Mouse (Mus musculus) ES-Bruce4 (cell line): ENCODE results near the gene Col18a1. TPM values are rescaled to one million over a fixed set of nuclear protein-coding genes. Genes with fewer than 3 reads are reported as not detected.

Experiments
- H3K27ac ChIP-seq: 2 replicates; pipeline ENCODE4 v1.5.1; 2012; ENCODE audit warnings: low read length, inconsistent platforms; ENCODE audit not compliant: insufficient read depth
- H3K27me3 ChIP-seq: 2 replicates; pipeline ENCODE4 v1.6.1; 2012; ENCODE audit warnings: mild to moderate bottlenecking, low read length, inconsistent platforms; ENCODE audit not compliant: control insufficient read depth, poor library complexity, insufficient read depth, severe bottlenecking
- H3K36me3 ChIP-seq: 2 replicates; pipeline ENCODE4 v1.6.1; 2012; ENCODE audit warnings: inconsistent platforms, mild to moderate bottlenecking, low read length, moderate library complexity; ENCODE audit not compliant: control insufficient read depth, poor library complexity, insufficient read depth, severe bottlenecking
- H3K4me1 ChIP-seq: one replicate; pipeline ENCODE4 v1.8.1; 2011; ENCODE audit warnings: low read length; ENCODE audit not compliant: control insufficient read depth, insufficient read depth
- H3K4me3 ChIP-seq: 2 replicates; pipeline ENCODE4 v1.5.1; 2011; ENCODE audit warnings: low read depth, mild to moderate bottlenecking, low read length
- H3K9ac ChIP-seq: 2 replicates; pipeline ENCODE4 v1.6.1; 2012; ENCODE audit warnings: low read depth, mild to moderate bottlenecking, inconsistent platforms; ENCODE audit not compliant: poor library complexity, severe bottlenecking
- H3K9me3 ChIP-seq: replicated peaks from 2 replicates; pipeline ENCODE4 v1.6.1; 2012; ENCODE audit warnings: mild to moderate bottlenecking, low read length, inconsistent platforms; ENCODE audit not compliant: control insufficient read depth, poor library complexity, insufficient read depth, severe bottlenecking
- CTCF ChIP-seq: IDR thresholded peaks from one replicate; pipeline ENCODE4 v1.8.1; 2011; ENCODE audit warnings: low read depth, low read length
- EP300 ChIP-seq: IDR thresholded peaks from 2 replicates; pipeline ENCODE4 v1.6.1; 2011; ENCODE audit warnings: low read depth, low read length; ENCODE audit not compliant: insufficient read depth
- POLR2A ChIP-seq: IDR thresholded peaks from one replicate; pipeline ENCODE4 v1.8.1; 2011; ENCODE audit warnings: low read length; ENCODE audit not compliant: insufficient read depth
- polyA plus RNA-seq: library from polyadenylated mRNA; stranded (reverse); fragments of >200 nt; gene quantifications from 2 replicates; pipeline ENCODE4 v1.2.4, GENCODE M21; 2011; ENCODE audit warnings: low read depth; ENCODE audit not compliant: missing spikeins, insufficient read depth, insufficient read length

The Col18a1 gene
- polyA plus RNA-seq, 1 experiment = 273 TPM

GRCm38 (mm10) chr10:77011681-77012080 is 154.7 kb downstream of the Col18a1 start:
- Histone ChIP-seq H3K4me3 (no peak overlapping the region), H3K9ac (no peak overlapping the region), H3K36me3 (no peaks in the 10 kb centered on the region), H3K27ac (no peak overlapping the region), H3K27me3 (no peaks in the 10 kb centered on the region), H3K9me3 (no peaks in the 10 kb centered on the region), H3K4me1 (peaks cover 3% of the 10 kb centered on the region)
- TF ChIP-seq POLR2A = no peak
- TF ChIP-seq CTCF = no peak
- TF ChIP-seq EP300 = no peak

- H3K4me3 ChIP-seq = no peak overlapping the region
- H3K9me3 ChIP-seq = no peaks in the 10 kb centered on the region
- H3K27me3 ChIP-seq = no peaks in the 10 kb centered on the region
- no peak overlapping the region for H3K9ac ChIP-seq
- H3K27ac ChIP-seq = no peak overlapping the region
- H3K4me1 ChIP-seq = no peaks in the 10 kb centered on the region
- no peak for TF ChIP-seq CTCF
- H3K36me3 ChIP-seq = no peaks in the 10 kb centered on the region
These were observed 157.7 kb downstream of the Col18a1 start for GRCm38 (mm10) chr10:77008698-77009097.

GRCm38 (mm10) chr10:77008109-77008561 is 158.2 kb downstream of the Col18a1 start:
- no peaks in the 10 kb centered on the region for H3K9me3 ChIP-seq
- no peaks in the 10 kb centered on the region for H3K27me3 ChIP-seq
- H3K9ac ChIP-seq = peak overlapping the region; percentile 12; the same call in 1 of the 2 replicates
- H3K4me3 ChIP-seq = peak overlapping the region; percentile 13; the same call in 1 of the 2 replicates
- TF ChIP-seq CTCF (no peak), EP300 (no peak), POLR2A (no peak)
- H3K4me1 ChIP-seq = no peaks in the 10 kb centered on the region
- no peaks in the 10 kb centered on the region for H3K36me3 ChIP-seq
- no peak overlapping the region for H3K27ac ChIP-seq

GRCm38 (mm10) chr10:77007433-77008108 is 158.8 kb downstream of the Col18a1 start:
- H3K4me1 ChIP-seq = no peaks in the 10 kb centered on the region
- no peak overlapping the region for H3K4me3 ChIP-seq
- no peaks in the 10 kb centered on the region for H3K9me3 ChIP-seq
- no peaks in the 10 kb centered on the region for H3K27me3 ChIP-seq
- H3K27ac ChIP-seq = no peak overlapping the region
- TF ChIP-seq POLR2A (no peak), CTCF (no peak), EP300 (no peak)
- H3K9ac ChIP-seq = peak overlapping the region; percentile 12; the same call in 1 of the 2 replicates
- H3K36me3 ChIP-seq = no peaks in the 10 kb centered on the region

DNA sequence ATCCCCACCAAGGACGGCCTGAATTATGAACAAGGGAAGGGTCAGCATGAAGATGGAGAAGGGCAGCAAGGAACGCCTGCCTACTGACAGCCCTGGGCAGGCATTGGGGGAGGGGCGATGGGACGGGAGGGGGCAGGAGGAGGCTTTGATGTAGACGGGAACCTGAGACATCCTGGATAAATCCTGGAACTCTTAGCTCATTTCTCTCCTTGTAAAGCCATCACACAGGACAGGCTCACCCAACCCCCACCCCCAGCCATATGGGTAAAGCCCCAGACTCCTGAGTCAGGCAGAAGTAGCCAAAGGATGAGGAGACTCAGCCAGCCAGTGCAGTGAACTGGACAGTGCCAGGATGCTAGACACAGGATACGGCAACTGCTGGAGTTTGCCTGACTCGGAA is 161.4 kb downstream of the Col18a1 start:
- no peak overlapping the region for H3K27ac ChIP-seq
- no peaks in the 10 kb centered on the region for H3K4me1 ChIP-seq
- no peak overlapping the region for H3K9ac ChIP-seq
- no peaks in the 10 kb centered on the region for H3K9me3 ChIP-seq
- no peaks in the 10 kb centered on the region for H3K36me3 ChIP-seq
- H3K27me3 ChIP-seq = no peaks in the 10 kb centered on the region
- no peak overlapping the region for H3K4me3 ChIP-seq
- no peak for TF ChIP-seq EP300
- no peak for TF ChIP-seq CTCF
- no peak for TF ChIP-seq POLR2A

Other genes starting within 250 kb of the Col18a1 start
- gene Pcbp3, start 204.7 kb downstream of the Col18a1 start, polyA plus RNA-seq = 27.7 and 28.1 TPM in 2 replicates
- 15.8 and 17.4 TPM in 2 replicates for gene Slc19a1, start 134.3 kb downstream of the Col18a1 start, polyA plus RNA-seq
- gene Pofut2, start 92.7 kb upstream of the Col18a1 start, polyA plus RNA-seq = 30.5 and 33.7 TPM in 2 replicates